Mouse (Mus musculus) MEL (cell line): ENCODE results near the gene Ctsh. TPM values are rescaled to one million over a fixed set of nuclear protein-coding genes. Genes with fewer than 3 reads are reported as not detected.

ENCODE experiments used
- DNase-seq: peaks from one replicate; pipeline ENCODE4 v3.0.0; 2011; ENCODE audit warnings: low read depth, low spot score
- H3K27ac ChIP-seq: 2 replicates; pipeline ENCODE4 v1.5.1; 2012; ENCODE audit warnings: low read depth, mild to moderate bottlenecking, control low read depth, low read length, moderate library complexity; ENCODE audit not compliant: control insufficient read depth
- H3K27me3 ChIP-seq, 2 experiments: fragments of 150-350 bp in 1 of 2; sonication (generic) in 1 of 2; 2 replicates each; pipeline ENCODE4 v1.6.1; 2012; ENCODE audit warnings: low read length in 2 of 2, mild to moderate bottlenecking in 2 of 2, improper control_type of control experiment in 1 of 2, moderate library complexity in 1 of 2; ENCODE audit not compliant: insufficient read depth in 2 of 2, control insufficient read depth in 1 of 2
- H3K36me3 ChIP-seq, 2 experiments: 2 replicates each; pipeline ENCODE4 v1.6.1; 2012 to 2014; ENCODE audit warnings: low read length in 2 of 2, improper control_type of control experiment in 1 of 2, inconsistent platforms in 1 of 2, mild to moderate bottlenecking in 1 of 2; ENCODE audit not compliant: insufficient read depth in 2 of 2, control insufficient read depth in 1 of 2
- H3K4me1 ChIP-seq, 2 experiments: fragments of 150-350 bp in 1 of 2; sonication (generic) in 1 of 2; 2 replicates each; pipeline ENCODE4 v1.6.1; 2012; ENCODE audit warnings: low read length in 2 of 2, improper control_type of control experiment in 1 of 2, mild to moderate bottlenecking in 1 of 2; ENCODE audit not compliant: insufficient read depth in 2 of 2, control insufficient read depth in 1 of 2
- H3K4me3 ChIP-seq, 2 experiments: fragments of 150-350 bp in 1 of 2; sonication (generic) in 1 of 2; 2 replicates each; pipeline ENCODE4 v1.5.1; 2012; ENCODE audit warnings: low read depth in 2 of 2, low read length in 2 of 2, mild to moderate bottlenecking in 2 of 2, moderate library complexity in 2 of 2, control low read depth in 1 of 2, improper control_type of control experiment in 1 of 2; ENCODE audit not compliant: control insufficient read depth in 1 of 2, insufficient read depth in 1 of 2
- H3K79me2 ChIP-seq: 2 replicates; pipeline ENCODE4 v1.6.1; 2012; ENCODE audit warnings: mild to moderate bottlenecking, low read length, moderate library complexity; ENCODE audit not compliant: control insufficient read depth, poor library complexity, insufficient read depth
- H3K9ac ChIP-seq: 2 replicates; pipeline ENCODE4 v1.6.1; 2012; ENCODE audit warnings: low read depth, mild to moderate bottlenecking, control low read depth, low read length, moderate library complexity; ENCODE audit not compliant: control insufficient read depth, poor library complexity, severe bottlenecking
- H3K9me3 ChIP-seq: fragments of 150-350 bp; sonication (generic); replicated peaks from 2 replicates; pipeline ENCODE4 v1.6.1; 2012; ENCODE audit warnings: mild to moderate bottlenecking, low read length, improper control_type of control experiment, moderate library complexity; ENCODE audit not compliant: insufficient read depth
- BHLHE40 ChIP-seq: IDR thresholded peaks from 2 replicates; pipeline ENCODE4 v1.6.1; 2012; ENCODE audit warnings: low read depth, mild to moderate bottlenecking, inconsistent platforms, low read length, improper control_type of control experiment, borderline replicate concordance
- CHD1 ChIP-seq: IDR thresholded peaks from 2 replicates; pipeline ENCODE4 v1.6.1; 2012; ENCODE audit warnings: low read depth, mild to moderate bottlenecking, inconsistent platforms, low read length, improper control_type of control experiment
- CTCF ChIP-seq, 3 experiments: IDR thresholded peaks in 2 of 3; conservative IDR thresholded peaks in 1 of 3; 2 replicates each; pipeline ENCODE4 v1.5.1; 2011 to 2012; ENCODE audit warnings: low read length in 3 of 3, low read depth in 2 of 3, mild to moderate bottlenecking in 2 of 3, improper control_type of control experiment in 1 of 3, inconsistent platforms in 1 of 3, mixed read lengths in 1 of 3, moderate library complexity in 1 of 3; ENCODE audit not compliant: control insufficient read depth in 1 of 3, insufficient read depth in 1 of 3, poor library complexity in 1 of 3, severe bottlenecking in 1 of 3
- E2F4 ChIP-seq: IDR thresholded peaks from 2 replicates; pipeline ENCODE4 v1.6.1; 2011; ENCODE audit warnings: low read depth, low read length, improper control_type of control experiment, borderline replicate concordance
- EP300 ChIP-seq, 2 experiments: IDR thresholded peaks; 2 replicates each; pipeline ENCODE4 v1.6.1; 2011; ENCODE audit warnings: improper control_type of control experiment in 2 of 2, low read length in 2 of 2, low read depth in 1 of 2, mild to moderate bottlenecking in 1 of 2
- GABPA ChIP-seq: IDR thresholded peaks from 2 replicates; pipeline ENCODE4 v1.6.1; 2012; ENCODE audit warnings: low read depth, mild to moderate bottlenecking, inconsistent platforms, low read length, improper control_type of control experiment, moderate library complexity
- HCFC1 ChIP-seq: IDR thresholded peaks from 2 replicates; pipeline ENCODE4 v1.6.1; 2012; ENCODE audit warnings: low read depth, mild to moderate bottlenecking, inconsistent platforms, low read length, improper control_type of control experiment, moderate library complexity
- JUND ChIP-seq: IDR thresholded peaks from 2 replicates; pipeline ENCODE4 v1.6.1; 2011; ENCODE audit warnings: low read depth, mild to moderate bottlenecking, improper control_type of control experiment, low read length
- KAT2A ChIP-seq: conservative IDR thresholded peaks from 2 replicates; pipeline ENCODE4 v1.6.1; 2012; ENCODE audit warnings: low read depth, low read length, improper control_type of control experiment, inconsistent platforms
- MAX ChIP-seq: IDR thresholded peaks from 2 replicates; pipeline ENCODE4 v1.6.1; 2011; ENCODE audit warnings: low read length, improper control_type of control experiment
- MAZ ChIP-seq: IDR thresholded peaks from 2 replicates; pipeline ENCODE4 v1.6.1; 2012; ENCODE audit warnings: low read depth, mild to moderate bottlenecking, inconsistent platforms, low read length, improper control_type of control experiment
- MEF2A ChIP-seq: IDR thresholded peaks from 2 replicates; pipeline ENCODE4 v1.6.1; 2014; ENCODE audit warnings: low read depth, mild to moderate bottlenecking, inconsistent platforms, low read length, improper control_type of control experiment; ENCODE audit not compliant: poor library complexity, insufficient replicate concordance, severe bottlenecking; ENCODE audit errors: extremely low read depth
- MYB ChIP-seq: IDR thresholded peaks from 2 replicates; pipeline ENCODE4 v1.6.1; 2011; ENCODE audit warnings: mild to moderate bottlenecking, low read depth, low read length, improper control_type of control experiment
- MYC ChIP-seq: IDR thresholded peaks from 2 replicates; pipeline ENCODE4 v1.6.1; 2011; ENCODE audit warnings: low read depth, mild to moderate bottlenecking, low read length, improper control_type of control experiment, moderate library complexity
- NELFE ChIP-seq: IDR thresholded peaks from 2 replicates; pipeline ENCODE4 v1.6.1; 2011; ENCODE audit warnings: low read depth, low read length, improper control_type of control experiment
- NRF1 ChIP-seq: IDR thresholded peaks from 2 replicates; pipeline ENCODE4 v1.6.1; 2014; ENCODE audit warnings: low read depth, mild to moderate bottlenecking, inconsistent platforms, low read length, improper control_type of control experiment, moderate library complexity; ENCODE audit not compliant: poor library complexity, insufficient read depth, severe bottlenecking
- RCOR1 ChIP-seq: IDR thresholded peaks from 2 replicates; pipeline ENCODE4 v1.6.1; 2012; ENCODE audit warnings: low read depth, mild to moderate bottlenecking, inconsistent platforms, low read length, improper control_type of control experiment
- SIN3A ChIP-seq: IDR thresholded peaks from 2 replicates; pipeline ENCODE4 v1.6.1; 2012; ENCODE audit warnings: low read length, improper control_type of control experiment, inconsistent platforms
- TAL1 ChIP-seq: IDR thresholded peaks from 2 replicates; pipeline ENCODE4 v1.6.1; 2012; ENCODE audit warnings: mild to moderate bottlenecking, inconsistent platforms, low read length, moderate library complexity, mixed read lengths
- UBTF ChIP-seq: IDR thresholded peaks from 2 replicates; pipeline ENCODE4 v1.6.1; 2012; ENCODE audit warnings: low read depth, mild to moderate bottlenecking, inconsistent platforms, low read length, improper control_type of control experiment, moderate library complexity, borderline replicate concordance; ENCODE audit not compliant: insufficient read depth
- USF1 ChIP-seq: IDR thresholded peaks from 2 replicates; pipeline ENCODE4 v1.6.1; 2014; ENCODE audit warnings: low read depth, mild to moderate bottlenecking, inconsistent platforms, low read length, improper control_type of control experiment, moderate library complexity
- USF2 ChIP-seq, 2 experiments: IDR thresholded peaks; 2 replicates each; pipeline ENCODE4 v1.6.1; 2011 to 2012; ENCODE audit warnings: improper control_type of control experiment in 2 of 2, low read length in 2 of 2, borderline replicate concordance in 1 of 2, inconsistent platforms in 1 of 2, low read depth in 1 of 2, mild to moderate bottlenecking in 1 of 2; ENCODE audit not compliant: insufficient read depth in 1 of 2
- ZKSCAN1 ChIP-seq: IDR thresholded peaks from 2 replicates; pipeline ENCODE4 v1.6.1; 2012; ENCODE audit warnings: low read depth, mild to moderate bottlenecking, inconsistent platforms, low read length, improper control_type of control experiment, moderate library complexity
- polyA plus RNA-seq, 2 experiments: library from polyadenylated mRNA; stranded (reverse) in 1 of 2; unstranded in 1 of 2; fragments of >175 nt in 1 of 2; fragments of >200 nt in 1 of 2; gene quantifications; 2 replicates each; pipeline versions ENCODE4 v1.2.1 to v1.2.4; 2012; ENCODE audit warnings: low replicate concordance in 2 of 2, low read depth in 1 of 2; ENCODE audit not compliant: insufficient read length in 2 of 2, insufficient read depth in 1 of 2, missing spikeins in 1 of 2
- total RNA-seq: library from RNA; depleted of rRNA; stranded (reverse); fragments of 300-350 nt; gene quantifications from 2 replicates; pipeline ENCODE4 v1.2.3, GENCODE M21; 2012

Gene Ctsh
- total and polyA plus RNA-seq, 3 experiments, result not detected

- Histone ChIP-seq H3K79me2 (no peaks in the 10 kb centered on the region), H3K9ac (no peak overlapping the region), H3K27ac (no peak overlapping the region), H3K4me3 (no peak overlapping the region), H3K27me3 (no peaks in the 10 kb centered on the region), H3K9me3 (no peaks in the 10 kb centered on the region), H3K36me3 (0 out of 4 replicates have a peak, but pooled peaks cover 0 to 1% of the 10 kb centered on the region in 2 experiments), H3K4me1 (no peaks in the 10 kb centered on the region)
- TF ChIP-seq SIN3A (no peak), BHLHE40 (no peak), NRF1 (no peak), NELFE (no peak), CHD1 (no peak), ZKSCAN1 (no peak), USF2 (IDR thresholded peaks at IDR 0.05; ENCODE audit: borderline replicate concordance in 1 of 2, insufficient read depth in 1 of 2, low read depth in 1 of 2, low read length in 2 of 2) (no peak), MAZ (no peak), KAT2A (no peak), UBTF (no peak), JUND (no peak), RCOR1 (no peak), CTCF (IDR thresholded peaks at IDR 0.05 in 2 of 3, conservative IDR thresholded peaks at IDR 0.05 in 1 of 3; ENCODE audit: control insufficient read depth in 1 of 3, insufficient read depth in 1 of 3, low read depth in 2 of 3, low read length in 3 of 3, poor library complexity in 1 of 3, severe bottlenecking in 1 of 3) (no peak), HCFC1 (no peak), USF1 (no peak), MYC (no peak), MAX (no peak), MEF2A (no peak), EP300 (IDR thresholded peaks at IDR 0.05; ENCODE audit: low read depth in 1 of 2, low read length in 2 of 2) (no peak)
- DNase-seq, result no peak
Measured at GRCm38 (mm10) chr9:90082992-90083391, 29.0 kb downstream of the Ctsh start.

GRCm38 (mm10) chr9:90084152-90084551 lies 30.2 kb downstream of the Ctsh start:
- TF ChIP-seq USF2 (IDR thresholded peaks at IDR 0.05; ENCODE audit: borderline replicate concordance in 1 of 2, insufficient read depth in 1 of 2, low read depth in 1 of 2, low read length in 2 of 2) (no peak), TAL1 (no peak), SIN3A (no peak), MYB (no peak), GABPA (no peak), NELFE (no peak), ZKSCAN1 (no peak), RCOR1 (no peak), E2F4 (no peak)
- H3K4me3 ChIP-seq, result no peak overlapping the region
- peaks cover 0 to 1% of the 10 kb centered on the region in 2 experiments; a peak in 1 of 4 replicates for H3K36me3 ChIP-seq
- H3K79me2 ChIP-seq, result no peaks in the 10 kb centered on the region
- no peaks in the 10 kb centered on the region for H3K4me1 ChIP-seq
- no peaks in the 10 kb centered on the region for H3K27me3 ChIP-seq
- DNase-seq, result no peak
- H3K9ac ChIP-seq, result no peak overlapping the region
- no peak overlapping the region for H3K27ac ChIP-seq
- H3K9me3 ChIP-seq, result no peaks in the 10 kb centered on the region
